Mouse (Mus musculus): ENCODE results near the gene Tbl1xr1. TPM values are rescaled to one million over a fixed set of nuclear protein-coding genes. Genes with fewer than 3 reads are reported as not detected.

Gene Tbl1xr1
- polyA plus RNA-seq, 1 experiment, result 14.7 TPM

DNA sequence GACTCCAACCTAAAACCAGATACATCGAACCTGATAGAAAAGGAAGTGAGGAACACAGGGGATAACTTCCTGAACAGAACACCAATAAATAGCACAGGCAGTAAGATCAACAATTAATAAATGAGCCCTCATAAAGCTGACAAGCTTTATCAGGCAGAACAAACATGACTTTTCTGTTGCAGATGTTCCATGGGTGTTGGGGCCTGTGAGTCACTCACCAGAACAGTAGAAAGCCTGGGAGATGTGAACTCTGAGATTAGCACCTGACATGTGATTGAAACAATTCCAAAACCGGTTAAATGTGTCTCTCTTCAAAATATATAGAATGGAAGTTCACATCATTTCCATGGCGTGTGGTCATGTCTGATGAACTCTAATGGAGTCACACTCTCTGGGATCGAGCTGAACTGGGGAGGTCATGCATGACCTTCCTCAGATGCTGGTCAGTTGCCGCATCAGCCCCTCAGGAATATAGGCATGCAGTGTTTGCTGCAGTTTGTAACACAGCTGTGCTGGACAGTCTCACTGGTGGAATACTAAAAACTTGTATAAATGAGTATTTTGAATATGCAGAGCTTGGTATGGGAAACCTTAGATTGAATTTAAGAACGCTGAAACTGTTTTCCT lies 72.0 kb downstream of the Tbl1xr1 start:
- Histone ChIP-seq H3K4me3 (no peak overlapping the region), H3ac (ENCODE audit: control insufficient read depth, insufficient read length) (no peak overlapping the region), H3K79me2 (ENCODE audit: control insufficient read depth, insufficient read depth) (peaks cover 48% of the 10 kb centered on the region), H3K36me3 (ENCODE audit: control insufficient read depth, insufficient read depth) (peaks cover 8% of the 10 kb centered on the region), H3K4me2 (ENCODE audit: low read depth) (no peak overlapping the region), H3K27me3 (ENCODE audit: control insufficient read depth, insufficient read depth, insufficient read length) (no peaks in the 10 kb centered on the region)
- no peak for TF ChIP-seq MAX (IDR thresholded peaks at IDR 0.05; ENCODE audit: low read depth)
- no peak for TF ChIP-seq POLR2AphosphoS2 (IDR thresholded peaks at IDR 0.05; ENCODE audit: insufficient read length, low read depth)
- TF ChIP-seq E2F4 (IDR thresholded peaks at IDR 0.05; ENCODE audit: insufficient read depth), result no peak
- no peak for TF ChIP-seq USF1 (IDR thresholded peaks at IDR 0.05; ENCODE audit: low read depth)
- no peak for TF ChIP-seq CEBPB (IDR thresholded peaks at IDR 0.05; ENCODE audit: insufficient read depth, poor library complexity, severe bottlenecking)
- TF ChIP-seq REST (IDR thresholded peaks at IDR 0.05; ENCODE audit: insufficient read depth, insufficient read length), result no peak
- no peak for TF ChIP-seq MYOD1 (IDR thresholded peaks at IDR 0.05; ENCODE audit: control insufficient read depth in 1 of 3, insufficient read length in 2 of 3, low read depth in 2 of 3)
- no peak for TF ChIP-seq TCF12 (IDR thresholded peaks at IDR 0.05; ENCODE audit: insufficient read depth, poor library complexity, severe bottlenecking)
- TF ChIP-seq TCF3 (IDR thresholded peaks at IDR 0.05; ENCODE audit: insufficient read length, low read depth), result no peak
- no peak for TF ChIP-seq POLR2A (IDR thresholded peaks at IDR 0.05; ENCODE audit: insufficient read length, low read depth)
- TF ChIP-seq SRF (IDR thresholded peaks at IDR 0.05; ENCODE audit: control insufficient read depth, insufficient read length, low read depth), result no peak
- TF ChIP-seq MYOG (IDR thresholded peaks at IDR 0.05; ENCODE audit: control insufficient read depth in 1 of 3, insufficient read depth in 1 of 3, insufficient read length in 2 of 3, low read depth in 2 of 3), result no peak

DNA sequence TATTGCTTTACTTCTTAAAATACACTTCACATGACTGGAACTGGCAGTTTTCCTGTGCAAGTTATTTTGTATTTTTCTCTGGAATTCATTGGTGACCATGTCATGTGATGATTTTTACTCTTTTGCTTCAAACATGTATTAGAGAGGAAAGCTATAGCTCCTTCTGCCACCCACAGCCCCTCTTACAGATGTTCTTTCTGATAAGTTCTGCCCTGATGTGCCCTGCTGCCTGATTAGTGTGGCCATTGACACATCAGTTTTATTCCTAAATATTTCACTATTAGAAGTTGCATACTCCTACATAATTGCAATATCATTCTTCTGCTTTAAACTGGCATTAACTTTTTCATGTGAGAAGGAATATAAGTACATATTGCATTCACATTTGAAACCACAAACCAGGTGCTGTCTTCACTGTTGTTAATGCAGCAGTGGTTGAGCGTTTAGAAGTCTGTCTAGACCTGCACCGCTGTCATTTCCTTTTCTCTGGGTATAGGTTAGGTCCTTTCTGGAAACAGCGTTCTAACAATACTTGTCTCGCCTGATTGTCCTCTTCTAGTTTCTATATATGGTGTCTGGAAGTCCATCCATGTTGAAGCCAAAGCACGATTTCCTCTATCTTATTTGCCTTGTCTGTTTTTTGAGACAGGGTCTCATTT lies 74.5 kb downstream of the Tbl1xr1 start:
- no peak overlapping the region for H3K4me3 ChIP-seq
- H3K4me2 ChIP-seq (ENCODE audit: low read depth), result no peak overlapping the region
- TF ChIP-seq E2F4 (IDR thresholded peaks at IDR 0.05; ENCODE audit: insufficient read depth), result no peak
- TF ChIP-seq MYOD1 (IDR thresholded peaks at IDR 0.05; ENCODE audit: control insufficient read depth in 1 of 3, insufficient read length in 2 of 3, low read depth in 2 of 3), result no peak
- TF ChIP-seq USF1 (IDR thresholded peaks at IDR 0.05; ENCODE audit: low read depth), result no peak
- TF ChIP-seq POLR2A (IDR thresholded peaks at IDR 0.05; ENCODE audit: insufficient read length, low read depth), result no peak
- no peak for TF ChIP-seq CEBPB (IDR thresholded peaks at IDR 0.05; ENCODE audit: insufficient read depth, poor library complexity, severe bottlenecking)
- no peak for TF ChIP-seq POLR2AphosphoS2 (IDR thresholded peaks at IDR 0.05; ENCODE audit: insufficient read length, low read depth)
- no peak for TF ChIP-seq MAX (IDR thresholded peaks at IDR 0.05; ENCODE audit: low read depth)
- no peak for TF ChIP-seq MYOG (IDR thresholded peaks at IDR 0.05; ENCODE audit: control insufficient read depth in 1 of 3, insufficient read depth in 1 of 3, insufficient read length in 2 of 3, low read depth in 2 of 3)
- no peak for TF ChIP-seq TCF3 (IDR thresholded peaks at IDR 0.05; ENCODE audit: insufficient read length, low read depth)
- TF ChIP-seq TCF12 (IDR thresholded peaks at IDR 0.05; ENCODE audit: insufficient read depth, poor library complexity, severe bottlenecking), result no peak
- TF ChIP-seq REST (IDR thresholded peaks at IDR 0.05; ENCODE audit: insufficient read depth, insufficient read length), result no peak
- no peak for TF ChIP-seq SRF (IDR thresholded peaks at IDR 0.05; ENCODE audit: control insufficient read depth, insufficient read length, low read depth)
- peaks cover 36% of the 10 kb centered on the region for H3K79me2 ChIP-seq (ENCODE audit: control insufficient read depth, insufficient read depth)
- H3ac ChIP-seq (ENCODE audit: control insufficient read depth, insufficient read length), result no peak overlapping the region
- H3K27me3 ChIP-seq (ENCODE audit: control insufficient read depth, insufficient read depth, insufficient read length), result no peaks in the 10 kb centered on the region
- H3K36me3 ChIP-seq (ENCODE audit: control insufficient read depth, insufficient read depth), result peaks cover 8% of the 10 kb centered on the region

DNA sequence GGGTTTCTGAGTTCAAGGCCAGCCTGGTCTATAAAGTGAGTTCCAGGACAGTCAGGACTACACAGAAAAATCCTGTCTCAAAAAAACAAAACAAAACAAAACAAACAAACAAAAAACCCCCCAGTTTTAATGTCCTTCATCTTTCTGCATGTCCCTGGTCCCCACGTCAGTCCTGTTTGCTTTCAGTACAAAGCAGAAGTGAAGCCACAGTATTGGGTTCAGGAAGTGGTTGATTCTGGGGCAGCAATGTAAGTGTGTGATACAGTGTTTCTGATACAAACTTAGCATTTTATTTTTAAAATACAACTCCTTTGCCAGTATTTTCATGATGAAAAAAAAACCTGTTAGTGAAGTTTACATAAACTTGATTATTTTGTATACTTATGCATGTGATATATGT lies 76.3 kb downstream of the Tbl1xr1 start:
- Histone ChIP-seq H3K27me3 (ENCODE audit: control insufficient read depth, insufficient read depth, insufficient read length) (no peaks in the 10 kb centered on the region), H3K36me3 (ENCODE audit: control insufficient read depth, insufficient read depth) (peaks cover 8% of the 10 kb centered on the region), H3ac (ENCODE audit: control insufficient read depth, insufficient read length) (no peak overlapping the region), H3K79me2 (ENCODE audit: control insufficient read depth, insufficient read depth) (peaks cover 18% of the 10 kb centered on the region), H3K4me3 (no peak overlapping the region), H3K4me2 (ENCODE audit: low read depth) (no peak overlapping the region)
- TF ChIP-seq MAX (IDR thresholded peaks at IDR 0.05; ENCODE audit: low read depth) (no peak), USF1 (IDR thresholded peaks at IDR 0.05; ENCODE audit: low read depth) (no peak), CEBPB (IDR thresholded peaks at IDR 0.05; ENCODE audit: insufficient read depth, poor library complexity, severe bottlenecking) (no peak), SRF (IDR thresholded peaks at IDR 0.05; ENCODE audit: control insufficient read depth, insufficient read length, low read depth) (no peak), POLR2A (IDR thresholded peaks at IDR 0.05; ENCODE audit: insufficient read length, low read depth) (no peak), E2F4 (IDR thresholded peaks at IDR 0.05; ENCODE audit: insufficient read depth) (no peak), REST (IDR thresholded peaks at IDR 0.05; ENCODE audit: insufficient read depth, insufficient read length) (no peak)

DNA sequence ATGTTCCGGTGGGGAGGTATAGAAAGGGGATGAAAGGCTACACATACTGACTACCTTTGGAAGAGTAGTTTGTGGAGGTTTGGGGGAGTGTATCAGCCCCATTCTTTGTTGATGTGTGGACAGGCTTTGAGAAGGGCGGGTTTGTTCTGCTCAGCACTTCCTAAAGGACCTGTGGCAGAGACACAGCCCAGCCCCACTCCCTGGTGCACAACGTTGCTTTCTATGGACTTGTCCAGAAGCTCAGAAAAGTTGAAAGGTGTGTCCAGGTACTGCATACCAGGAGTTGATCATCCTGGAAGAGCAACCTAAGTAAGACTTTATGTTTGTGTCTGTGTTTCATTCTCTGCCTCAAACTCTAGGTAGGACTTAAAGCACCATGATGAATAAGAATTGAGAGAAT lies 78.1 kb downstream of the Tbl1xr1 start:
- Histone ChIP-seq H3K4me2 (ENCODE audit: low read depth) (no peak overlapping the region), H3K36me3 (ENCODE audit: control insufficient read depth, insufficient read depth) (peaks cover 8% of the 10 kb centered on the region), H3K4me3 (no peak overlapping the region), H3ac (ENCODE audit: control insufficient read depth, insufficient read length) (no peak overlapping the region), H3K79me2 (ENCODE audit: control insufficient read depth, insufficient read depth) (peaks cover 30% of the 10 kb centered on the region), H3K27me3 (ENCODE audit: control insufficient read depth, insufficient read depth, insufficient read length) (no peaks in the 10 kb centered on the region)
- no peak for TF ChIP-seq TCF12 (IDR thresholded peaks at IDR 0.05; ENCODE audit: insufficient read depth, poor library complexity, severe bottlenecking)
- no peak for TF ChIP-seq POLR2A (IDR thresholded peaks at IDR 0.05; ENCODE audit: insufficient read length, low read depth)
- TF ChIP-seq SRF (IDR thresholded peaks at IDR 0.05; ENCODE audit: control insufficient read depth, insufficient read length, low read depth), result no peak
- no peak for TF ChIP-seq MYOD1 (IDR thresholded peaks at IDR 0.05; ENCODE audit: control insufficient read depth in 1 of 3, insufficient read length in 2 of 3, low read depth in 2 of 3)
- no peak for TF ChIP-seq POLR2AphosphoS2 (IDR thresholded peaks at IDR 0.05; ENCODE audit: insufficient read length, low read depth)
- TF ChIP-seq REST (IDR thresholded peaks at IDR 0.05; ENCODE audit: insufficient read depth, insufficient read length), result no peak
- TF ChIP-seq MYOG (IDR thresholded peaks at IDR 0.05; ENCODE audit: control insufficient read depth in 1 of 3, insufficient read depth in 1 of 3, insufficient read length in 2 of 3, low read depth in 2 of 3), result no peak
- TF ChIP-seq TCF3 (IDR thresholded peaks at IDR 0.05; ENCODE audit: insufficient read length, low read depth), result no peak

Data from myocyte (in vitro differentiated cells).